Comparison of ENCODE assay signal across 10 mouse cellular contexts in the genomic region with DNA sequence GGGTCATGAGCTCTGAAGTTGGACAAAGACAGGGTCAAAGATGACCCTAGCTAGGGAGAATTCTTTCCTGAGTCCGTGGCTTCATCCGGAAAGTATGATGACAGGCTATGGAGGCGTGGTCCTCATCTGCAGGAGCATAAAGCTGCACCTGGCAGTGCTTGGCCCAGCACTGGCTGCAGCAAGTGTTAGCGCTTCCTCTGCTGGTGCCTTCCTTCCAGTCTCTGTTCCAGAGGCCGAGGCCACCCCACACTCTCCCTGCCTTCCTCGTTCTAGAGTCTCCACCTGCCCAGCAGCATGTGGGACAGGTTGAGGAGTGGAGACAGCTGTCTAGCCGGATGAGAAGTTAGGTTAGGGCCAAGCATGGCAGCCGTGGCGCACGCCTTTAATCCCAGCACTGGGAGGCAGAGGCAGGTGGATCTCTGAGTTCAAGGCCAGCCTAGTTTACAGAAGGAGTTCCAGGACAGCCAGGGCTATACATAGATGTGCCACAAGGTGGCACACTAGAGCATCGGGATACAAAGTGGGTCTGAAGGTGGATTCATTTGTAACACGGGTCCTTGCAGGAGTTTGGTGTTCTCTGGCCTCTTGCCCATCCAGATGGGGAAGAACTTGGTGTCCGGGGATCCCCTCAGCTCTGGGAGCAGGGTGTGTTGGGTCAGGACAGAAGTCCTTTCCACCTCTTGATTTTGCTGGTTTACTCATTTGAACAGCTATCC. TPM values are rescaled to one million over a fixed set of nuclear protein-coding genes. Genes with fewer than 3 reads are reported as not detected.
DNase-seq lines count a peak whose midpoint lies in the region; ATAC-seq lines count a peak whose summit lies in the region.
"Had no signal": no experiment of that assay in that cellular context is flagged by ENCODE, and none has a peak within 500 bp of the region (broad histone marks: within the 10 kb centered on the region; RNA-seq: fewer than 3 reads in every experiment).

No protein-coding gene starts in this region.

- H3K9me3 ChIP-seq in forebrain, embryonic 11.5 days (ENCODE audit: control insufficient read depth, low read length) = no peaks in the 10 kb centered on the region
- H3K9me3 ChIP-seq in forebrain, embryonic 15.5 days = no peaks in the 10 kb centered on the region
- H3K9me3 ChIP-seq in neural tube, embryonic 15.5 days (replicated peaks) = no peaks in the 10 kb centered on the region
- H3K9me3 ChIP-seq: heart, embryonic 15.5 days had no signal

- no peak overlapping the region for H3K4me3 ChIP-seq in forebrain, embryonic 11.5 days (ENCODE audit: low read depth, low read length)
- H3K4me3 ChIP-seq in forebrain, embryonic 15.5 days = no peak overlapping the region
- no peak overlapping the region for H3K4me3 ChIP-seq in neural tube, embryonic 15.5 days (replicated peaks)
- H3K4me3 ChIP-seq: heart, embryonic 15.5 days; midbrain, embryonic 12.5 days had no signal

- H3K4me1 ChIP-seq in forebrain, embryonic 11.5 days (replicated peaks; ENCODE audit: control insufficient read depth, insufficient read depth, low read length) = no peaks in the 10 kb centered on the region
- no peaks in the 10 kb centered on the region for H3K4me1 ChIP-seq in forebrain, embryonic 15.5 days
- H3K4me1 ChIP-seq in neural tube, embryonic 15.5 days = no peaks in the 10 kb centered on the region
- H3K4me1 ChIP-seq: midbrain, embryonic 12.5 days had no signal

- no peaks in the 10 kb centered on the region; the same call in none of the 2 replicates for H3K36me3 ChIP-seq in forebrain, embryonic 11.5 days (ENCODE audit: control insufficient read depth, insufficient read depth, low read length)
- H3K36me3 ChIP-seq in forebrain, embryonic 15.5 days = peaks cover 54% of the 10 kb centered on the region
- peaks cover 89% of the 10 kb centered on the region for H3K36me3 ChIP-seq in neural tube, embryonic 15.5 days

- peak; percentile 74 for DNase-seq in forebrain, embryonic 11.5 days (ENCODE audit: low spot score)
- peak; percentile 50 for DNase-seq in neural tube, embryonic 10.5 days (ENCODE audit: extremely low spot score, low spot score)
- DNase-seq in c-Kit-positive CD71-positive TER-119-positive erythroid progenitor cells, embryonic 14.5 days (ENCODE audit: low spot score) = peak; percentile 60
- DNase-seq in hindlimb bud, embryonic 11.5 days (ENCODE audit: extremely low spot score, low read depth, low spot score) = peak; percentile 56
- peak; percentile 69 for DNase-seq in lung, postnatal 10 days
- DNase-seq in thymus, postnatal 36 days = peak; percentile 51 to 60

- H3K4me2 ChIP-seq in forebrain, embryonic 11.5 days (ENCODE audit: low read depth, low read length, severe bottlenecking) = no peak overlapping the region
- H3K4me2 ChIP-seq in forebrain, embryonic 15.5 days (replicated peaks) = no peak overlapping the region
- H3K4me2 ChIP-seq in neural tube, embryonic 15.5 days = no peak overlapping the region
- H3K4me2 ChIP-seq: heart, embryonic 15.5 days; midbrain, embryonic 12.5 days had no signal

- no peaks in the 10 kb centered on the region for H3K27me3 ChIP-seq in forebrain, embryonic 11.5 days (ENCODE audit: control insufficient read depth, insufficient read depth, low read length)
- no peaks in the 10 kb centered on the region for H3K27me3 ChIP-seq in forebrain, embryonic 15.5 days
- H3K27me3 ChIP-seq in neural tube, embryonic 15.5 days (replicated peaks) = no peaks in the 10 kb centered on the region
- H3K27me3 ChIP-seq: heart, embryonic 15.5 days; midbrain, embryonic 12.5 days had no signal

- no peak overlapping the region for H3K27ac ChIP-seq in forebrain, embryonic 11.5 days (ENCODE audit: low read depth, low read length)
- H3K27ac ChIP-seq in forebrain, embryonic 15.5 days (replicated peaks) = no peak overlapping the region
- H3K27ac ChIP-seq in neural tube, embryonic 15.5 days (replicated peaks) = no peak overlapping the region
- H3K27ac ChIP-seq: heart, embryonic 15.5 days; midbrain, embryonic 12.5 days had no signal

- 82% methylated on average over 13 of the region's 13 CpGs for WGBS in forebrain, embryonic 11.5 days
- WGBS in forebrain, embryonic 15.5 days = 81% methylated on average over 13 of the region's 13 CpGs
- WGBS in neural tube, embryonic 15.5 days = 80% methylated on average over 13 of the region's 13 CpGs

- H3K9ac ChIP-seq in forebrain, embryonic 11.5 days (ENCODE audit: low read length) = no peak overlapping the region
- H3K9ac ChIP-seq in forebrain, embryonic 15.5 days (replicated peaks) = no peak overlapping the region
- no peak overlapping the region for H3K9ac ChIP-seq in neural tube, embryonic 15.5 days (replicated peaks)
- H3K9ac ChIP-seq: heart, embryonic 15.5 days; midbrain, embryonic 12.5 days had no signal

- no peak for ATAC-seq in forebrain, embryonic 11.5 days (replicated peaks; ENCODE audit: low FRiP score)
- no peak for ATAC-seq in forebrain, embryonic 15.5 days (replicated peaks)
- ATAC-seq in neural tube, embryonic 15.5 days (ENCODE audit: low FRiP score) = no peak

RNA-seq across cellular contexts. Expression of gene Polr2f, which starts 14.4 kb away (rescaled TPM):
- polyA plus RNA-seq in forebrain, embryonic 11.5 days (2014; fragmentation: Nextera tagmentation; extraction: Ambion mirVana) = 378 and 386 TPM in 2 replicates
- polyA plus RNA-seq in forebrain, embryonic 15.5 days (2015; fragmentation: Nextera tagmentation; extraction: Ambion mirVana) = 293 and 308 TPM in 2 replicates
- polyA plus RNA-seq in neural tube, embryonic 15.5 days (2015; fragmentation: Nextera tagmentation; extraction: Ambion mirVana) = 248 and 249 TPM in 2 replicates

RNA-seq across cellular contexts. Expression of gene 1700088E04Rik, which starts 14.7 kb away (rescaled TPM):
- polyA plus RNA-seq in forebrain, embryonic 11.5 days (2014; fragmentation: Nextera tagmentation; extraction: Ambion mirVana) = 9.3 and 10.6 TPM in 2 replicates
- 11.9 and 16.8 TPM in 2 replicates for polyA plus RNA-seq in forebrain, embryonic 15.5 days (2015; fragmentation: Nextera tagmentation; extraction: Ambion mirVana)
- polyA plus RNA-seq in neural tube, embryonic 15.5 days (2015; fragmentation: Nextera tagmentation; extraction: Ambion mirVana) = 11.3 and 12.6 TPM in 2 replicates

RNA-seq across cellular contexts. Expression of gene Micall1, which starts 17.7 kb away (rescaled TPM):
- 6.3 and 7.6 TPM in 2 replicates for polyA plus RNA-seq in forebrain, embryonic 11.5 days (2014; fragmentation: Nextera tagmentation; extraction: Ambion mirVana)
- 8.0 and 9.7 TPM in 2 replicates for polyA plus RNA-seq in forebrain, embryonic 15.5 days (2015; fragmentation: Nextera tagmentation; extraction: Ambion mirVana)
- 11.6 and 12.2 TPM in 2 replicates for polyA plus RNA-seq in neural tube, embryonic 15.5 days (2015; fragmentation: Nextera tagmentation; extraction: Ambion mirVana)

RNA-seq across cellular contexts. Expression of gene Sox10, which starts 38.7 kb away (rescaled TPM):
- 1.3 and 1.4 TPM in 2 replicates for polyA plus RNA-seq in forebrain, embryonic 11.5 days (2014; fragmentation: Nextera tagmentation; extraction: Ambion mirVana)
- 1.7 and 1.9 TPM in 2 replicates for polyA plus RNA-seq in forebrain, embryonic 15.5 days (2015; fragmentation: Nextera tagmentation; extraction: Ambion mirVana)
- 11.6 and 13.4 TPM in 2 replicates for polyA plus RNA-seq in neural tube, embryonic 15.5 days (2015; fragmentation: Nextera tagmentation; extraction: Ambion mirVana)

RNA-seq across cellular contexts. Expression of gene Eif3l, which starts 51.4 kb away (rescaled TPM):
- 245 and 254 TPM in 2 replicates for polyA plus RNA-seq in forebrain, embryonic 11.5 days (2014; fragmentation: Nextera tagmentation; extraction: Ambion mirVana)
- polyA plus RNA-seq in forebrain, embryonic 15.5 days (2015; fragmentation: Nextera tagmentation; extraction: Ambion mirVana) = 192 and 195 TPM in 2 replicates
- 164 and 193 TPM in 2 replicates for polyA plus RNA-seq in neural tube, embryonic 15.5 days (2015; fragmentation: Nextera tagmentation; extraction: Ambion mirVana)
